Mouse (Mus musculus) left cerebral cortex, postnatal 36 days (tissue): Measurements from ENCODE around the gene Trmt13. TPM values are rescaled to one million over a fixed set of nuclear protein-coding genes. Genes with fewer than 3 reads are reported as not detected.
"Not testable (repeated sequence)": the region's sequence is repeated elsewhere in the genome, so short reads cannot be mapped to it uniquely, and the experiment has no call there.

Source experiments
- DNase-seq, 2 experiments: peaks; one replicate each; pipeline ENCODE4 v3.0.0; 2021 to 2022; ENCODE audit warnings: low spot score in 2 of 2, mixed read lengths in 1 of 2
- intact Hi-C: fragments of 180-260 bp; cut with DNase I; formaldehyde crosslinking; loops from one replicate; pipeline ENCODE4 v1.15.1; 2025
- total RNA-seq, 2 experiments: library from RNA; stranded (reverse); gene quantifications; 2 replicates each; pipeline ENCODE4 v1.2.3; 2021

Gene Trmt13
- 10 to 100 TPM; 13.8 to 20.9 TPM for total RNA-seq

DNA sequence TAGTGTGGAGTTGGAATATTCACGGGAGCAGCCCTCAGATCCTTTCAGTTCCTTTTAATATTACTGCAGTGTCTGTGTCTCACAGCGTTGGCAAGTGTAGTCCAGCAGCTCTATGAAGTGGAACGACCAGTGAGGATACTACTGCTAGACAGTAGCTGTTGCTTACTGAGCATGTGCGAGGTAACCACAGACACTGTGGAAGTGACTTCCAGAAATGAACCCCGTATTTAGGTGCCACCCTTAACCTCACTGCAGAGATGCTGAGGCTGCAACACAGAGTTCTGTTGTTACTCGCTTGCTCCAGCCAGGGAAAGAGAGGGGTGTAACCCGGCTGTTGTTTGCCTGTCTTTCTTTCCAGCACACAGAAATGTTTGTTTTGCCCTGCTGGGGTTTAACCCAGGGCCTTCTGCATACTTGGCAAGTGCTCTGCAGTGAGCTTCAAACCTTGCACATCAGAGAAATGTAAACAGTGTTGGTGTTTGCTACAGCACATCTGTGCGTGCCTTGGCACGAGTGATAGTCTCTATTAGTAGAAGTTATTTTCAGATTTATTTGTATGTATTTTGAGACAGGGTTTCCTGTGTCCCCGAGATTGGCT lies at the start of gene Trmt13:
Gene Trmt13 (minus strand): TSS at position 293 of the 598 bp plus-strand sequence.
- no peak for DNase-seq
- intact Hi-C loops: no loop called here

DNA sequence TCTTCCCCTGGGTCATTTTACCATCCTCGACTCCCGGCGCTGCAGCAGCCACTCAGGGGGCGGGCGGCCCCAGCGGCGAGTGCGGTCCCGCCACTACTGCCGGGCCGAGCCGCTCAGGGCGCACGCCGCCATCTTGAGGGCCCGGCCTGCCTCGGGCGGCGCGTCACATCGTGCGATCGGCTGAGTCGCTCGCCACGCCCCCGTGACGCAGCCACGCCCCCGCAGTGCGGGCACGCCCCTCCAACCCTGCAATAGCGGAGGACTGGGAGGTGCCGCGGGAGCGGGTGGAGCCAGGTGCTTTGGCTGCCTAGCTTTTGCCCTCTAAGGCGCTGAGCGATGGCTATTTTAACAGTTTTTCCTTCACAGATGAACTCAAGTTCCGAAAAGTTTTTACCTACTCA lies 48.1 kb upstream of the Trmt13 start, which contains the start of gene Mfsd14a:
Gene Mfsd14a (minus strand): TSS at position 215 of the 401 bp plus-strand sequence.
- intact Hi-C loops: loop anchor here (1.0 to 5.0 kb wide), 2 partner anchors 50 to 68 kb away; partner anchors contain the start of genes Sass6 and Slc35a3
- DNase-seq: peak; percentile 97 to 99

DNA sequence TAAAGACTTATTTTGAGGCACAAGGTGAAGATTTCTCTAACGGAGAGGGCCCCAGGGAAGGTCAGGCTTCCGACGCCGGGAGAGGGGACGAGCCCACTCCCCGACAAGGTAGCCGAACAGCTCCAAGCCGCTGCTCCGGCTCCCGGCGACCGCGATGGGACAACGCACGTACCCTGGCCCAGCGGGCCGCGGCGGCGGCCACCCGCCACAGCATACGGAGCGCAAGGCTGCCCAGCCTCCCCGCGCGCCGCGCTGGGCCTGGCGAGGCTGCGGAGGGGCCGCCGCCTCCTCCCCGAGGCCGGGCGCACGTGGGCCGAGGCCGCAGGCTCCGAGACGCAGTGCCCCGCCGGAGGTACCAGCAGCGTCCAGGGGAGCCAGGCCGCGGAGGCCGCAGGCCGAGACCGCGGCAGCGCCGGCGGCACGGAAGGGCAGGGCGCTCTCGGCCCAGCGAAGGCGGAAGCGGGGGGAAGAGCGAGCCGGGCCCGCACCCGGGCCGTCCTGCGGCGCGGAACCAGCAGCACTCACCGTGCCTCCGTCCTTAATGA lies 47.6 kb upstream of the Trmt13 start:
- intact Hi-C loops: loop anchor here (1.0 to 5.0 kb wide), 2 partner anchors 50 to 68 kb away; partner anchors contain the start of genes Sass6 and Slc35a3
- DNase-seq: peak; percentile 51 to 76

DNA sequence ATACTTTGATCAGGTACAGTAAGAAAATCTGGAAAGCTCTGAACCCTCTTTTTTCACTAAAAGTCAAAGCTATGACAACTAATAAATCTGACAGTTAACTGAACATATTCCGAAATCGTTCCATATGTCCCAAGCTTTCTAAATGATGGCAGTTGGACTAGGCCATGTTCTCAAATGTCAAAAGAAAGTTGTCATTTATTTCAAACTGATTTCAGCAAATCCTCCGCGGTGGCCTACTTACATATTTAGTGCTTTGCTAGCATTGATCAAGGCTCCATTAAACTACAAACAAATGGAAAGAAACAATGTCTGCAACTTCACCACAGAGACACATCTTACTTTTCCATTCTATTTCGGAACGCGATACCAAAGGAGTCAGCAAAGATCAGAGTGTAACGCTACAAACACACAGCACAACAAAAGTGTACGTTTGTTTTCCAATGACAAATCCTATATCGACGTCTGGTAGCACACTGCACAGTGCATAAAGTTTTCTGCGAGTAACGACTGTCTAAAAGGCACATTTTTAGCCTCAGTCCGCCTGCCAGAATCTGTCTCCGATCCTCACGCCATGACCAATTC lies 47.0 kb upstream of the Trmt13 start:
- DNase-seq: no peak
- intact Hi-C loops: loop anchor here (5.0 kb wide), 1 partner anchor 51 kb away; the partner anchor contains the start of gene Slc35a3

DNA sequence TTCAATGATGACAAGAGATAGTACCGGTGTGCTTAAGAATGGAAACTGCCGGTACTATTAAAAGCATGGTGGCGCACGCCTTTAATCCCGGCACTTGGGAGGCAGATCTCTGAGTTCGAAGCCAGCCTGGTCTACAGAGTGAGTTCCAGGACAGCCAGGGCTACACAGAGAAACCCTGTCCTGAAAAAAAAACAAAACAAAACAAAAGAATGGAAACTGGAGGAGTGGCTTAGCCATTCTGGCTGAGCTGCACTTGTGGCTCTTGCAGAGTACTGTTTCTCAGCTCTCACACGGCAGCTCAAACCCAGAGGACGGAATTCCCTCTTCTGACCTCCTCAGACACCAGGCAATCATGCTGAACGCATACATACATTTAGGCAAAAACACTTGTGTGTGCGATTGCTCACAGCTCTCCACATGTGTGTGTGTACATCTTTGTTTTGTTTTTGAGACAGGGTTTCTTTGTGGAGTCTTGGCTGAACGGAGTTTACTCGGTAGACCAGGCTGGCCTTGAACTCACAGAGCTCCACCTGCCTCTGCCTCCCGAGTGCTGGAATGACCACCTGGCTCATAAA lies 45.6 kb upstream of the Trmt13 start:
- intact Hi-C loops: loop anchor here (5.0 kb wide), 1 partner anchor 52 kb away; the partner anchor contains the start of gene Slc35a3
- no peak for DNase-seq

DNA sequence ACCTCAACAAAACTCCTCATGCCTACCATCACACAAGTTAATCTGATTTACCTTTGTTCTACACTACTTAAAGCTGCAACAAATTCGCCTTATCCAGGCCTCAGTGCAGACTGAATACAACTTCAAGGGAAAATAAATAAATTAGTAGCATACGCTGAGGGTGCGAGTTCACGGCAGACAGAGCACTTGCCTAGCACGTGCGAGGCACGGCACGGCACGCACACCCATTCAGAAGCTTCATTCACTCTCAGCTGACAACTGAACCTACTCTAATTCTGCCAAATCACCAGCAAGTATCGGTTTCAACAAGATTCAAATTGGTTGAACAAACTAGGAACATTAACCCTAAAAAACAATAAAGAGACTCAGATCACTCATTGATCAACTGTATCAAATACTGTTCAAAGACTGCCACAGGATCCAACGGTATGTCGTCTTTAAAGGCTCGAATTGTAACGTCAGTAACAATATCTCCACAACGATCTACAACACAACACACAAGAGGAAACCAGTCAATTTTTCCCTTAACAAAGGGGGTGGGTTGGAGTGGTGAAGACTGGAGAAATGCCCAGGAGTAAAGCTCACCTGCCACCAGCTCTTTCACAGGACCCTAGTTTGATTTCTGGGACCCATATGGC lies 44.7 kb upstream of the Trmt13 start:
- intact Hi-C loops: no loop called here

DNA sequence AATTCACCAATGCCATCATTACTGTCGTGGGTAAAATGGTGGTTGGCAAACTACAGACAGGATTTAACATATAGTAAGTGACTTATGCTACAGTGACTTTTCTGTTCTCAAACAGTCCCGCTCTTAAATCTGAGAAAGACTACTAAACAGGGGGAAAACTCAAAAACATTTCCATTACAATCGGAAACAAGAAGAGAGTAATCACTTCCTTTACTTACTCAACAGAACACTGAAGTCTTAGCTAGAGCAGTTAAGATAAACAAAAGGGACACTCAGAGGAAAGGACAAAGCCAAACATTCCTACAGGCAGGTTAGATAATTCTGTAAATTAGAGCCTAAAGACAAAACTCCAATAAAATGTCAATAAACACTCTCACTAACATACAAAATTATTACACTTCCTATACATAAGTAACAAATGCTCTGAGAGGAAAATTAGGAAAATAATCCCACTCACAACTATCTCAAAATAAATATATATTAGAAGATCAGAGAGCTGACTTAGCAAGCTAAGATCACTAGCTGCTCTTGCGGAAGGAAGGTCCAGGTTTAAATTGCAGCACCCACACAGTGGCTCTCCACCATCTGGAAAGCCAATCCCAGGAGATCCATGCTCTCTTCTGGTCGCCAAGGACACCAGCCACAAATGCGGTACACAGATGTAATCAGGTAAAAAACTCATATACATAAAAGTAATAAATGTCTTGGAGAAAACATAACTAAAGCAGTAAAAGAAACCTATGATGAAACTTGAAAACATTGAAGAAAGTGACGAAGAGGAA lies 42.0 kb upstream of the Trmt13 start:
- intact Hi-C loops: no loop called here
- DNase-seq: no peak

More for the DNA sequence above, 44.7 kb upstream of the Trmt13 start:
- DNase-seq: no peak

DNA sequence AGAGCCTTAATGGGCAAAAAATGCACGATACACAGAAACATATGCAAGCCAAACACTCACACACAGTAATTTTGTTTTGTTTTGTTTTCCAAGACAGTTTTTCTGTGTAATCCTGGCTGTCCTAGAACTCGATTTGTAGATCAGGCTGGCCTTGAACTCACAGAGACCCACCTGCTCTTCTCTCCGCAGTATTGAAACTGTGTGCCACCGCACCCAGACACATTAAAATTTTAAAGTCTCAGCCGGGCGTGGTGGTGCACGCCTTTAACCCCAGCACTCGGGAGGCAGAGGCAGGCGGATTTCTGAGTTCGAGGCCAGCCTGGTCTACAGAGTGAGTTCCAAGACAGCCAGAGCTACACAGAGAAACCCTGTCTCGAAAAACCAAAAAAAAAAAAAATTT lies 39.7 kb upstream of the Trmt13 start:
- intact Hi-C loops, DNase-seq: not testable (repeated sequence)

DNA sequence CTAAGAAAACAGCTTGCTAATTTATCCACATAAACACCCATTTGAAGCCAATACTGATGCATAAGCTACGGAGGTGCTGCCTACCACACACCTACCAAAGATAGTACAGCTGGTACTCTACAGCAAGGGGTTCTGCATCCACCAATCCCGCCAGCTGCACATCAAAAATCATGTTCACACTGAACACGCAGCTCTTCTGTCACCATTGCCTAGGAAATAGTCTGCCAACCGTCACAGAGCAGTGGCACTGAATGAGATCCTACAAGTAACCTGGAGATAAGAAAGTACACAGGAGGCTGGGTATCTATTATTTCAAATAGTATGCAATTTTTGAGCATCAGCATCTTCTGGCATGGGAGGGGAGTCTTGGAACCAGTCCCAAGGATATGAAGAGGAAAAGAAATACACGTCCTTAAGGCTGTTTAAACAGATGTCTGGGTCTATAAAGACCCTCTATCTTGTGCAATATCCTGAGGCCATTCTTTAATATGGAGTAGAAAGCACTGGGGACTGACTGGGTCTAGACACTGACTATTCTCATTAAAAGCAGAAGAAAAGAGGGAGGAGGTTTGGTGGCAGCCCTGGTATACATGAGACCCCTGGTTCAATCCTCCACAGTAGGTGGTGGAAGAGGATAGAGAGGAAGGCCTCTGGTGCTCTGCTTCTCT lies 39.0 kb upstream of the Trmt13 start:
- no peak for DNase-seq
- intact Hi-C loops: no loop called here

DNA sequence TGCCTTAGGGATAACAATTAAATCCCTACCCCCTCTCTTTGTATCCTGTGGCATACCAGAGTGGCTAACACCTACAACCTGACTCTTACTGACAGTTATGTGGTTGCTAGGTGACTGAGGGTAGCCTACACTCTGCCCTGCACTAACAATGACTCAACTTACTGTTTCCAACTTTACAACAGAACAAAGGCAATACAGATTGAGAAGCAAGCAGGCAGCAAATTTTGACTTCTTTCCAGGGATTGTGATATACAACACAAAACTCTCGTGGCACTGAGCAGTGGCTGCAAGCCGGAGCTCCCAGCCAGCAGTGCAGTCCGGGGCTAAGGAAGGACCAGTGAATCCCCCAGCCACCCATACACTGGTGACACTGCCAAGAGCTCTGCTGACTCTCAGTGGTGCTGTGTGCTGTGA lies 37.7 kb upstream of the Trmt13 start:
- no peak for DNase-seq
- intact Hi-C loops: no loop called here

DNA sequence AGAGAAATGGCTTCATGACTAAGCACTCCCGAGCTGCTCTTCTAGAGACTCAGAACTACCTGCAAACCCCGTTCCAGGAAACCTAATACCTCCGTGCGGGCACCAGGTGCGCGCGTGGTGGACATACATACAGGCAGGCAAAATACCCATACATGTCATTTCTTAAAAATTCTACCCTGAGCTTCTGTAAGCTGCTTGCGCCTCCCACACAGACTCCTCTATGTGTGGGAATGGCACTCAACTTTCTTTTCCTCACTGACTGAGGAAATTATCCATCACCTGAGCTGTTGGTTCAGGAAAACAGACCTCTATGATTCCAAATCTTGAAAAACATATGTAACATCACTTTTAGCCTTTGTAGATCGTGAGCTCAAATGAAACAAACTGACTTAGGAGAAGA lies 36.3 kb upstream of the Trmt13 start:
- DNase-seq: no peak
- intact Hi-C loops: no loop called here

DNA sequence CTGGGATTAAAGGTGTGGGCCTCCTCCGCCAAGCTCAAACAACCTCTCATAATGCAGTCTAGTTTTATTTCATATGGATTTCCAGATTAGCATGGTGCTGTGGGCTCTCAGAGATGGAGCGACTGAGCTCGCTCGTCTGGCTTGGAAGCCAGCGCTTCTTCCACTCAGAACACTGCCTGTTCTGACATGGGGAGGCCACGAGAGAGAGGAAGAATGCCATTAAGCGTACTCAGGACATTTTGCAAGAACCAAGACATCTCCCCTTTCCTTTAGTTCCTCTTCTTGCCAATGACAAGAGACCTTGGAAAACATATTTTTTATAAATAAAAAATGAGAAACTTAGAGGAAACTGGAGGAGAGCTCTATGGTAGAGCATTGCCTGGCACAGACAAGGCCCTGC lies 34.4 kb upstream of the Trmt13 start:
- intact Hi-C loops: no loop called here
- DNase-seq: no peak

DNA sequence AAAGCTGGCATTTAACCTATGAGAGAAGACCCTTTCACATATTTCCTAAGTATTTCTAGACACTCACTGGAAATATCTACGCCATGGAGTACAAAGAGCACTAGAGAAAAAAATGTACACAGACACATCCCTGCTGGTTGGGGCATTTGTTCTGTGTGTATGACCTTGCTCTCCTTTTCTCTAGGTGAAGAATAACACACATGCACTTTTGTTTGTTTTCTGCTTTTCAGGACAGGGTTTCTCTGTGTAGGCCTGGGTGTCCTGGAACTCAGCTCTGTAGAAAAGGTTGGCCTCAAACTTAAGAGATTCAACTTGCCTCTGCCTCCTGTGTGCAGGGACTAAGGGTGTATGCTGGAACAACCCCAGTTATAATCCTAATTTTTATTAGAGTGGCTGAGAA lies 32.0 kb upstream of the Trmt13 start:
- DNase-seq: no peak
- intact Hi-C loops: no loop called here

DNA sequence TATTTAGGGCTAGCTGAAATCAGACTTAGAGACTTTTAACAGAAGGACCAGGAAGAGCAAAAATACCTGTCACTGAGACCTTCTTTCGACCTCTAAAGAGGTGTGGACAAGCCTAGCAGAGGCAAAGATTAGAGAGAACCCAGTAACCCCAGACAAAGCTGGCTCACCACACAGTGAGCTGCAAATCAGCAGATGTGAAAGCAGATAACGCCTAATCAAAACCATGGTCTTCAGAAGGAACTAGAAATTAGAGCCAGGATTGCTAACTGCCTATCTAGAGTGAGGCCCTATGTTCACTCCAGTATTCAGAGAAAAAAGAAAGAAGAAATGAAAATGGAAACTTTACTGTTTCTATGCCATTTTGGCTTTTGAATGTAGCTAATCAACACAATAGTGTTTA lies 28.0 kb upstream of the Trmt13 start:
- no peak for DNase-seq
- intact Hi-C loops: no loop called here

DNA sequence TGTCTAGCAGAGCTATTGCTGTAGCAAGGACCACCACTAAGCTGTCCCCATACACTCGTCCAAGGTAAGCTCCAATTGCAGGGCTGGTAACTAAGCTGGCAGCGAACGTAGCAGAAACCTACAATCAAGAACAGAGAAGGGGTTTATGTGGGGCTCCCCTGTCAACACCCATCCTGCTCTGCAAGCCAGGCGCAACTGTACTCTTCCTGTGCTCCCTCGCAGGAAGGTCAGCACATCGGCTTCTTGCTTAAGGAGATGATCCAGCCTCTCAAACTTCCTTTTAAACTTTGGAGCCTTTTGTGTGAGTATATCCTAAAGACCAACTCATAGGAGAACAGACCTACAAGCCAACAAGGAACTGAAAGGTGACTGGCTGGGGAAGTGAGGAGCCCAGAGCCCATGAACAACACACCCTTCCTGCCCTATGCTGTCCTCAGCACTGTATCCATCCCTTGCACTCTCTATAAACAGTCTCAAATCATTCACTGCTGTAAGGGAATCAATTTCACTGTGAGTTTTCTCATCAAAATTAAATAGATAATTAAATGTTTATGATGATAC lies 27.5 kb upstream of the Trmt13 start:
- intact Hi-C loops: no loop called here

DNA sequence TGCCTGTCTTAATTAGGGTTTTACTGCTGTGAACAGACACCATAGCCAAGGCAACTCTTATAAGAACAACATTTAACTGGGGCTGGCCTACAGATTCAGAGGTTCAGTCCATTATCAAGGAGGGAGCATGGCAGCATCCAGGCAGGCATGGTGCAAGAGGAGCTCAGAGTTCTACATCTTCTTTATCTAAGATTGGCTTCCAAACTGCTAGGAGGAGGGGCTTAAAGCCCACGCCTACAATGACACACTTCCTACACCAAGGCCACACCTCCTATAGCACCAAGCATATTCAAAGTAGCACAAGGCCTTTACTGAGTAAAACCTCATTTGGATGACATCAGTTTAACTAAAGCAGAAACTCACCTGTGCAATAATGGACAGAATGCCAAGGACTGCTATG lies 25.6 kb upstream of the Trmt13 start:
- intact Hi-C loops: no loop called here

More for the DNA sequence above, 27.5 kb upstream of the Trmt13 start:
- no peak for DNase-seq

DNA sequence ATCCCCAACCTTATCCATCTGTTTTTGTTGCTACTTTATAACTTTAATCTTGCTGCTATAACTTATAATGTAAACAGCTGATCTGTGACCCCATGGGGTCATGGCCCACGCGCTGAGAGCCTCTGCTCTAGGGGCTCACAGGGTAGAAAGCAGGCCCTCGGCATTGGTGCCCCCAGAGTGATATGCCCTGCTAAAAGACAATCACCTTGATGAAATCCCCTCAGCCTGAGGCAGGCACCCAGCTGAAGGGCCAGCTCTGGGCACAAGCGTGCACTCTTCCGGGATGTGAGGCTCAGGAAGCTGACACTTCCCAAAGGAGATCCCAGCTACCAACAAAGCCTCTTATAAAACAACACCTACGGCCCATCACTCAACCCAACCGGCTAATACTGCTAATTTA lies 24.2 kb upstream of the Trmt13 start:
- DNase-seq: no peak
- intact Hi-C loops: no loop called here

More for the DNA sequence above, 25.6 kb upstream of the Trmt13 start:
- DNase-seq: no peak

DNA sequence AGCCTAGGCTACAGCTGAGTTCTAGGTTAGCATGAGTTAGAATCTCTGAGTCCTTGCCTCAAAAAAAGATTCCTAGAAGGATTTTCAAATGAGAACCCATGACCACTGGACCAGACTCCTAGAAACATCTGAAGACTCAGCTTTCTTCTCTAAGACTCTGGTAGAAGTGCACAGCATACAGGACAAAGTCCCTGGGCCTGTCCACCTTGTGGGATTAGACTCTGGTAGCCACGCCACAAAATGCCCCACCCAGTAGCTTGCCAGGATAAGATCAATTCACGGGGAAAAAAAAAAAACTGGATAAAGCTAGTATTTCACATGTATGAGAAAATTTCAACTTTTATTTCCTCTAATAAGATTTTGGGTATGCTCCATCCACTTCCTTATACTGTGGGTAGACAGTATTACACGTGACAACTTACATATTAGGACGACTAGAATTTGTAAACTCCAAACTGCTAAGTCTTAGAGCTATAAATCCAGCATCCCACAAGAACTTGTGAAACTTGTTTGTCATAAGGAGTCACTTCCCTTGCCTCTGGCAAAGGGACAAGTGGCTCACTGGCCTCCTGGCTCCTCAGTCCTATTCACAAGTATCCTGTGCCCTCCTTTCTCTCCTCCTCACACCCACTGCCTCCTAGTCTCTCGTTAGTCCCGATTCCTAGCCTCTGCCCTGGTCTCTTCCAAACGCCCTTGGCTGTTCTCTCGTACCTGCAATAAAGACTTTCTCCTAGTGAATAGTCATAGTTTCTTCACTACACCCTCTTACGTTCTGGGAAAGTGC lies 23.5 kb upstream of the Trmt13 start:
- intact Hi-C loops: no loop called here
- no peak for DNase-seq
